Mouse (Mus musculus): ENCODE measurements at regions not wholly inside any gene's neighbourhood (a gene's known extent, or its start where the extent isn't known, plus 50 kb on each side); places are given as distances from the start of the nearest gene placed in this dataset.

DNA sequence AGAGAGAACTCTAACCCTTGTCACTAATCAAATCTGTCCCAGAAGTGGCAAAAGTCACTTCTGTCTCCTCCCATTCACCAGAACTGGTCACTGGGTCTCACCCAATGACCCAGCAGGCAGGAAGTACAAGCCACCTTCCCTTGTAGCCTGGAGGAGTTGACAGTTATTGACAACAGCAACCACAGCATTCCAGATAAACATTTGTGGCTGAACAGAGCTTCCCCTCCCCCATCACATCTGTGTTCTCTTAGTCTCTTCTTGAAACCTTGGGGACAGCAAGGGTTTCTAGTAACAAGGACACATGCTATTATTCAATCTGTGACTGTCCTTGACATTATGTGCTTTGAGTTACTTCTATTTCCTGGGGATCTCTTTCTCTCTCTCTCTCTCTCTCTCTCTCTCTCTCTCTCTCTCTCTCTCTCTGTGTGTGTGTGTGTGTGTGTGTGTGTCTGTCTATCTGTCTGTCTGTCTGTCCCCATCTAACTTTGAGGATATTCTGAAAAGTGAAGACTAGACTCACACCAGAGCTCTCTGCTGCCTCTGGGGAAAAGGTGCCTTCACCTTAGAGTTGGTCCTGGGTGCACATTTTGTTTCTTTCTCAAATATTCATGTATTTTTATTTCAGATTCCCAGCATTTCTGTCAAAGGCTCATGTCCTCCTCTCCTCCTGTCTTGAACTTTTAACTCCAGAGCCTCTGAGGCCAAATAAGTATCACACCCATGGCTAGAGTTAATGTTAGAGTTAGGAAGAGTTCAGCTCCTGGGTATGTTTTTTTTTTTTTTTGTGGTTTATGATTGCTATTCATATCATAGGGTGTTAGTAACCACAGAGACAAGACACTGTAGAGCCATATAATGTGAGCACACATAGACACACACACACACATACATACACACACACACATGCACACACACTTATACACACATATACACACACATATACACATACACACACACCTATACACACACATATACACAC, 65.4 kb upstream of the Tut7 start:
- TF ChIP-seq POLR2A (IDR thresholded peaks at IDR 0.05; ENCODE audit: extremely low read depth, insufficient read depth, low read length) (no peak), CTCF (IDR thresholded peaks at IDR 0.05; ENCODE audit: extremely low read depth, insufficient read depth, low read length) (no peak)

Measured in cortical plate, adult 2 months (tissue).